Mouse (Mus musculus) MEL (cell line): ENCODE measurements around the gene Klhdc2. TPM values are rescaled to one million over a fixed set of nuclear protein-coding genes. Genes with fewer than 3 reads are reported as not detected.
A peak's percentile ranks its signal among the peaks of the same experiment; 100 is the strongest.

Source experiments
- DNase-seq: peaks from one replicate; pipeline ENCODE4 v3.0.0; 2011; ENCODE audit warnings: low read depth, low spot score
- H3K27ac ChIP-seq: 2 replicates; pipeline ENCODE4 v1.5.1; 2012; ENCODE audit warnings: low read depth, mild to moderate bottlenecking, control low read depth, low read length, moderate library complexity; ENCODE audit not compliant: control insufficient read depth
- H3K27me3 ChIP-seq, 2 experiments: fragments of 150-350 bp in 1 of 2; sonication (generic) in 1 of 2; 2 replicates each; pipeline ENCODE4 v1.6.1; 2012; ENCODE audit warnings: low read length in 2 of 2, mild to moderate bottlenecking in 2 of 2, improper control_type of control experiment in 1 of 2, moderate library complexity in 1 of 2; ENCODE audit not compliant: insufficient read depth in 2 of 2, control insufficient read depth in 1 of 2
- H3K36me3 ChIP-seq, 2 experiments: 2 replicates each; pipeline ENCODE4 v1.6.1; 2012 to 2014; ENCODE audit warnings: low read length in 2 of 2, improper control_type of control experiment in 1 of 2, inconsistent platforms in 1 of 2, mild to moderate bottlenecking in 1 of 2; ENCODE audit not compliant: insufficient read depth in 2 of 2, control insufficient read depth in 1 of 2
- H3K4me1 ChIP-seq, 2 experiments: fragments of 150-350 bp in 1 of 2; sonication (generic) in 1 of 2; 2 replicates each; pipeline ENCODE4 v1.6.1; 2012; ENCODE audit warnings: low read length in 2 of 2, improper control_type of control experiment in 1 of 2, mild to moderate bottlenecking in 1 of 2; ENCODE audit not compliant: insufficient read depth in 2 of 2, control insufficient read depth in 1 of 2
- H3K4me3 ChIP-seq, 2 experiments: fragments of 150-350 bp in 1 of 2; sonication (generic) in 1 of 2; 2 replicates each; pipeline ENCODE4 v1.5.1; 2012; ENCODE audit warnings: low read depth in 2 of 2, low read length in 2 of 2, mild to moderate bottlenecking in 2 of 2, moderate library complexity in 2 of 2, control low read depth in 1 of 2, improper control_type of control experiment in 1 of 2; ENCODE audit not compliant: control insufficient read depth in 1 of 2, insufficient read depth in 1 of 2
- H3K79me2 ChIP-seq: 2 replicates; pipeline ENCODE4 v1.6.1; 2012; ENCODE audit warnings: mild to moderate bottlenecking, low read length, moderate library complexity; ENCODE audit not compliant: control insufficient read depth, poor library complexity, insufficient read depth
- H3K9ac ChIP-seq: 2 replicates; pipeline ENCODE4 v1.6.1; 2012; ENCODE audit warnings: low read depth, mild to moderate bottlenecking, control low read depth, low read length, moderate library complexity; ENCODE audit not compliant: control insufficient read depth, poor library complexity, severe bottlenecking
- H3K9me3 ChIP-seq: fragments of 150-350 bp; sonication (generic); replicated peaks from 2 replicates; pipeline ENCODE4 v1.6.1; 2012; ENCODE audit warnings: mild to moderate bottlenecking, low read length, improper control_type of control experiment, moderate library complexity; ENCODE audit not compliant: insufficient read depth
- EP300 ChIP-seq, 2 experiments: IDR thresholded peaks; 2 replicates each; pipeline ENCODE4 v1.6.1; 2011; ENCODE audit warnings: improper control_type of control experiment in 2 of 2, low read length in 2 of 2, low read depth in 1 of 2, mild to moderate bottlenecking in 1 of 2
- ETS1 ChIP-seq: IDR thresholded peaks from 2 replicates; pipeline ENCODE4 v1.6.1; 2012; ENCODE audit warnings: low read depth, mild to moderate bottlenecking, inconsistent platforms, low read length, improper control_type of control experiment, moderate library complexity
- GABPA ChIP-seq: IDR thresholded peaks from 2 replicates; pipeline ENCODE4 v1.6.1; 2012; ENCODE audit warnings: low read depth, mild to moderate bottlenecking, inconsistent platforms, low read length, improper control_type of control experiment, moderate library complexity
- GATA1 ChIP-seq: IDR thresholded peaks from 2 replicates; pipeline ENCODE4 v1.6.1; 2011; ENCODE audit warnings: low read depth, low read length, improper control_type of control experiment
- HCFC1 ChIP-seq: IDR thresholded peaks from 2 replicates; pipeline ENCODE4 v1.6.1; 2012; ENCODE audit warnings: low read depth, mild to moderate bottlenecking, inconsistent platforms, low read length, improper control_type of control experiment, moderate library complexity
- JUND ChIP-seq: IDR thresholded peaks from 2 replicates; pipeline ENCODE4 v1.6.1; 2011; ENCODE audit warnings: low read depth, mild to moderate bottlenecking, improper control_type of control experiment, low read length
- MAZ ChIP-seq: IDR thresholded peaks from 2 replicates; pipeline ENCODE4 v1.6.1; 2012; ENCODE audit warnings: low read depth, mild to moderate bottlenecking, inconsistent platforms, low read length, improper control_type of control experiment
- POLR2AphosphoS2 ChIP-seq: IDR thresholded peaks from 2 replicates; pipeline ENCODE4 v1.6.1; 2011; ENCODE audit warnings: low read length, improper control_type of control experiment
- SIN3A ChIP-seq: IDR thresholded peaks from 2 replicates; pipeline ENCODE4 v1.6.1; 2012; ENCODE audit warnings: low read length, improper control_type of control experiment, inconsistent platforms
- TAL1 ChIP-seq: IDR thresholded peaks from 2 replicates; pipeline ENCODE4 v1.6.1; 2012; ENCODE audit warnings: mild to moderate bottlenecking, inconsistent platforms, low read length, moderate library complexity, mixed read lengths
- ZC3H11A ChIP-seq: IDR thresholded peaks from 2 replicates; pipeline ENCODE4 v1.6.1; 2012; ENCODE audit warnings: low read depth, mild to moderate bottlenecking, inconsistent platforms, low read length, improper control_type of control experiment
- ZKSCAN1 ChIP-seq: IDR thresholded peaks from 2 replicates; pipeline ENCODE4 v1.6.1; 2012; ENCODE audit warnings: low read depth, mild to moderate bottlenecking, inconsistent platforms, low read length, improper control_type of control experiment, moderate library complexity
- polyA plus RNA-seq, 2 experiments: library from polyadenylated mRNA; stranded (reverse) in 1 of 2; unstranded in 1 of 2; fragments of >175 nt in 1 of 2; fragments of >200 nt in 1 of 2; gene quantifications; 2 replicates each; pipeline versions ENCODE4 v1.2.1 to v1.2.4; 2012; ENCODE audit warnings: low replicate concordance in 2 of 2, low read depth in 1 of 2; ENCODE audit not compliant: insufficient read length in 2 of 2, insufficient read depth in 1 of 2, missing spikeins in 1 of 2
- total RNA-seq: library from RNA; depleted of rRNA; stranded (reverse); fragments of 300-350 nt; gene quantifications from 2 replicates; pipeline ENCODE4 v1.2.3, GENCODE M21; 2012

Klhdc2 gene
- total and polyA plus RNA-seq, 3 experiments = 48.5 to 154 (median 51.7) TPM

DNA sequence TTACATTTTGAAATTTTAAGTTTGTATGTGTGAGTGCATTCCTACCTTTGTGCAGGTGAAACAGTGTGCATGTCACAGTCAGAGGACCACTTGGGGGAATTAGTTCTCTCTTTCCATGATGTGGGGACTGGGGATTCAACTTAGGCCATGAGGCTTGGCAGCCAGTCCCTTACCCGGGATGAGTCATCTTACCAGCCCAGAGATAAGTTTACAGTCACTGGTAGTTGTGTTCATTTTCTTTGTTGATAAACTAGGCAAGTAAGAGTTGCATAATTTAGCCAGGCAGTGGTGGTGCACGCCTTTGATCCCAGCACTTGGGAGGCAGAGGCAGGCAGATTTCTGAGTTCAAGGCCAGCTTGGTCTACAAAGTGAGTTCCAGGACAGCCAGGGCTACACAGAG is 7.6 kb downstream of the Klhdc2 start:
- Histone ChIP-seq H3K9me3 (no peaks in the 10 kb centered on the region), H3K27me3 (no peaks in the 10 kb centered on the region), H3K4me1 (no peaks in the 10 kb centered on the region), H3K27ac (no peak overlapping the region), H3K4me3 (no peak overlapping the region), H3K36me3 (peaks cover 0 to 17% of the 10 kb centered on the region in 2 experiments; a peak in 2 of 4 replicates), H3K9ac (no peak overlapping the region), H3K79me2 (0 out of 2 replicates have a peak, but pooled peaks cover under 1% of the 10 kb centered on the region)
- DNase-seq = peak; percentile 52
- TF ChIP-seq GATA1 (peak; percentile 55), HCFC1 (no peak), ETS1 (0 out of 2 replicates have a peak, but pooled peaks have one; percentile 7), EP300 (IDR thresholded peaks at IDR 0.05; ENCODE audit: low read depth in 1 of 2, low read length in 2 of 2) (peak; percentile 18 to 34; a peak in 3 of 4 replicates), MAZ (no peak), JUND (peak; percentile 62; the same call in 1 of the 2 replicates)

DNA sequence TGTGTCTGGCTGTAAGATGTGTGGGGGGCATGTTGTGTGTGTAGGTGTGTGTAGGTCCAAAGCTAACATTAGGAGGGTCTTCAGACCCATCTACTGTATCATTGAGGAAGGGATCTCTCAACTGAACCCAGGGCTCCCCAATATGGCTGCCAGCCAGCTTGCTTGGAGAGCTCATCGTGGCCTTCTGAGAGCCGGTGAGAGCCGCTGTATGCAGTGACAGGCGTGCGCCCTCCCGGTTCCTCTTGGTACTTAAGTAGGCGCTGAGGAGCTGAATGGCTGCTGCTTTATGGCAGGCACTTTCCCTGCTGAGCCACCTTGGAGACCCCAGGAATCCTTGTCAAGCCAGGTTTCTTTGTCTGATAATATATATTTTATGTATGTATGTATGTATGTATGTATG is 9.9 kb downstream of the Klhdc2 start:
- no peak for TF ChIP-seq GABPA
- Histone ChIP-seq H3K36me3 (peaks cover 0 to 17% of the 10 kb centered on the region in 2 experiments; a peak in 2 of 4 replicates), H3K27ac (no peak overlapping the region), H3K79me2 (no peaks in the 10 kb centered on the region), H3K4me3 (no peak overlapping the region), H3K9ac (no peak overlapping the region), H3K9me3 (no peaks in the 10 kb centered on the region), H3K4me1 (no peaks in the 10 kb centered on the region), H3K27me3 (no peaks in the 10 kb centered on the region)
- no peak for DNase-seq

DNA sequence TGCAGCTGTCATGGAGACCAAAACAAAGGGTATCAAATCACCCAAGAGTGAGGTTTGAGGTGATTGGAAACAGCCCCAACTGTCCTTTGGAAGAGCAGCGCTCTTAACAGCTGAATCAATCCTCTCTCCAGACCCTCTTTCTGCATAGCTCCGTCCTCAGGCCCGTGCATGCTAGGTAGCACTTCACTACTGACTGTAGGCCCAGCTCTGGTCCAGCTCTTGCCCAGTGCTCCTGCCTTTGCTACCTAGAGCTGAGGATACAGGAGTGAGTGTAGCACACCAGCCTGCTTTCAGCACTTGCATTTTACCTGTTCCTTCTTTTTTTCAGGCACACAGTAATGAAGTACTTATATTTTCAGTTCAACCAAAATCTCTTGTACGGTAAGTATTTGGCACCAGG is 13.2 kb downstream of the Klhdc2 start:
- TF ChIP-seq POLR2AphosphoS2 (no peak), ZC3H11A (no peak), TAL1 (no peak), GABPA (no peak), ZKSCAN1 (no peak), HCFC1 (no peak), SIN3A (no peak)
- TF ChIP-seq, all 39 proteins: peak for 0
- H3K27me3 ChIP-seq = no peaks in the 10 kb centered on the region
- peaks cover 0 to 17% of the 10 kb centered on the region in 2 experiments; a peak in 2 of 4 replicates for H3K36me3 ChIP-seq
- no peak overlapping the region for H3K4me3 ChIP-seq
- no peaks in the 10 kb centered on the region for H3K79me2 ChIP-seq
- no peak overlapping the region for H3K27ac ChIP-seq
- no peak overlapping the region for H3K9ac ChIP-seq
- DNase-seq = no peak
- no peaks in the 10 kb centered on the region for H3K9me3 ChIP-seq
- no peaks in the 10 kb centered on the region for H3K4me1 ChIP-seq
